Mouse (Mus musculus) embryonic facial prominence, embryonic 15.5 days (tissue): ENCODE measurements around the gene Alox8. TPM values are rescaled to one million over a fixed set of nuclear protein-coding genes. Genes with fewer than 3 reads are reported as not detected.

Source experiments
- ATAC-seq: fragments of 200-750 bp; cut with Nextera tagmentation; 2 replicates; pipeline ENCODE4 v1.8.0; 2017; ENCODE audit warnings: low read depth, moderate TSS enrichment; ENCODE audit not compliant: insufficient number of reproducible peaks, low FRiP score, low TSS enrichment
- H3K27ac ChIP-seq: fragments of 300-500 bp; sonication (generic); replicated peaks from 2 replicates; pipeline ENCODE4 v1.5.1; 2015; ENCODE audit warnings: mild to moderate bottlenecking, inconsistent platforms
- H3K27me3 ChIP-seq: fragments of 300-500 bp; sonication (generic); 2 replicates; pipeline ENCODE4 v1.6.1; 2015; ENCODE audit warnings: inconsistent platforms
- H3K36me3 ChIP-seq: fragments of 300-500 bp; sonication (generic); 2 replicates; pipeline ENCODE4 v1.6.1; 2015; ENCODE audit warnings: mild to moderate bottlenecking, inconsistent platforms
- H3K4me1 ChIP-seq: fragments of 300-500 bp; sonication (generic); 2 replicates; pipeline ENCODE4 v1.6.1; 2015; ENCODE audit warnings: inconsistent platforms
- H3K4me2 ChIP-seq: fragments of 300-500 bp; sonication (generic); replicated peaks from 2 replicates; pipeline ENCODE4 v1.6.1; 2015; ENCODE audit warnings: mild to moderate bottlenecking, inconsistent platforms
- H3K4me3 ChIP-seq: fragments of 300-500 bp; sonication (generic); replicated peaks from 2 replicates; pipeline ENCODE4 v1.5.1; 2015; ENCODE audit warnings: mild to moderate bottlenecking, inconsistent platforms
- H3K9ac ChIP-seq: fragments of 300-500 bp; sonication (generic); 2 replicates; pipeline ENCODE4 v1.6.1; 2015; ENCODE audit warnings: inconsistent platforms
- H3K9me3 ChIP-seq: fragments of 300-500 bp; sonication (generic); replicated peaks from 2 replicates; pipeline ENCODE4 v1.6.1; 2016; ENCODE audit warnings: inconsistent platforms
- WGBS: fragments of 180-500 bp; shearing (Covaris S2); methylation state at CpG from one replicate; pipeline ENCODE4 v1.1.7; 2015; 5-methylcytosine and 5-hydroxymethylcytosine counted together
- polyA plus RNA-seq: library from polyadenylated mRNA; unstranded; fragments of >200 nt; fragmentation: Nextera tagmentation; extraction: Ambion mirVana; gene quantifications from 2 replicates; pipeline ENCODE4 v1.2.1, GENCODE M21; 2015

Gene Alox8
- polyA plus RNA-seq, 1 experiment from 2014 or later, result 0.27 TPM

DNA sequence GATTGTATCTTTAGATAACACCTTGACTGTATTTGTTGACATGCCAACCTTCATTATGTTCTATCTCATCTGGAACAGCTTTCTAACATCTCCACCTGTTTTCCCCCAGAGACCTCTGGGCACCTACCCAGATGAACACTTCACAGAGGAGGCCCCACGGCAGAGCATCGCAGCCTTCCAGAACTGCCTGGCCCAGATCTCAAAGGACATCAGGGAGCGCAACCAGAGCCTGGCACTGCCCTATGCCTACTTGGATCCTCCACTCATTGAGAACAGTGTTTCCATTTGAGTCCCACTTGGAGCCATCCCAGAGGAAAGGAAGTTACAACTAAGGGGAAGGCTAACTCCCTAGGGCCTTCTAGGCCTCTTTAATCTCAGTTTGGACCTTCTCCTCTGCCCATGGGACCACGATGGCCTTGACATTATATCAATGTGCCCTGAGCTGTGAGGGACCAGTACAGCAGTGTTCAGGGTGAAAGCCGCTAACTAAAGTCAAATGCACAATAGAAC is 49.1 kb downstream of the Alox8 start:
- WGBS, result 91% methylated on average over 5 of the region's 5 CpGs
- no peak overlapping the region for H3K4me3 ChIP-seq
- no peak overlapping the region for H3K4me2 ChIP-seq
- no peak for ATAC-seq
- H3K36me3 ChIP-seq, result no peaks in the 10 kb centered on the region
- no peaks in the 10 kb centered on the region for H3K27me3 ChIP-seq
- no peak overlapping the region for H3K27ac ChIP-seq
- no peaks in the 10 kb centered on the region for H3K9me3 ChIP-seq
- H3K4me1 ChIP-seq, result peaks cover 11% of the 10 kb centered on the region
- H3K9ac ChIP-seq, result no peak overlapping the region

- WGBS, result 44% methylated on average over 7 of the region's 7 CpGs
- H3K4me2 ChIP-seq, result no peak overlapping the region
- no peak overlapping the region for H3K9ac ChIP-seq
- peaks cover 11% of the 10 kb centered on the region for H3K4me1 ChIP-seq
- H3K4me3 ChIP-seq, result no peak overlapping the region
- no peaks in the 10 kb centered on the region for H3K9me3 ChIP-seq
- no peaks in the 10 kb centered on the region for H3K36me3 ChIP-seq
- no peaks in the 10 kb centered on the region for H3K27me3 ChIP-seq
- ATAC-seq, result no peak
- no peak overlapping the region; the same call in 1 of the 2 replicates for H3K27ac ChIP-seq
Observed at GRCm38 (mm10) chr11:69147546-69147945, 50.1 kb downstream of the Alox8 start.

- Histone ChIP-seq H3K27me3 (no peaks in the 10 kb centered on the region), H3K4me2 (no peak overlapping the region), H3K4me3 (no peak overlapping the region), H3K27ac (no peak overlapping the region), H3K9me3 (no peaks in the 10 kb centered on the region), H3K4me1 (peaks cover 12% of the 10 kb centered on the region), H3K36me3 (no peaks in the 10 kb centered on the region), H3K9ac (no peak overlapping the region)
- WGBS, result 71% methylated on average over 6 of the region's 6 CpGs
- no peak for ATAC-seq
Observed at GRCm38 (mm10) chr11:69135361-69135760, 62.3 kb downstream of the Alox8 start.

GRCm38 (mm10) chr11:69134622-69134968 is 63.0 kb downstream of the Alox8 start:
- Histone ChIP-seq H3K4me3 (peak overlapping the region; percentile 47), H3K36me3 (no peaks in the 10 kb centered on the region), H3K27ac (peak overlapping the region; percentile 63), H3K4me2 (peak overlapping the region; percentile 81), H3K9ac (no peak overlapping the region), H3K9me3 (no peaks in the 10 kb centered on the region), H3K27me3 (no peaks in the 10 kb centered on the region), H3K4me1 (peaks cover 12% of the 10 kb centered on the region)
- no peak for ATAC-seq
- WGBS, result 19% methylated on average over 8 of the region's 8 CpGs

Other genes starting within 250 kb of the Alox8 start
- 8.0 and 9.7 TPM in 2 replicates for gene Arhgef15, start 240.4 kb downstream of the Alox8 start, polyA plus RNA-seq
- gene Slc25a35, start 229.7 kb downstream of the Alox8 start, polyA plus RNA-seq, result 6.0 and 10.0 TPM in 2 replicates
- 49.5 and 52.3 TPM in 2 replicates for gene Rangrf, start 222.7 kb downstream of the Alox8 start, polyA plus RNA-seq
- 26.1 and 27.5 TPM in 2 replicates for gene Pfas, start 189.4 kb downstream of the Alox8 start, polyA plus RNA-seq
- 43.7 and 53.5 TPM in 2 replicates for gene Ctc1, start 181.9 kb downstream of the Alox8 start, polyA plus RNA-seq
- 122 and 123 TPM in 2 replicates for gene Aurkb, start 152.2 kb downstream of the Alox8 start, polyA plus RNA-seq
- gene Borcs6, start 138.1 kb downstream of the Alox8 start, polyA plus RNA-seq, result 14.9 and 15.7 TPM in 2 replicates
- 102 and 137 TPM in 2 replicates for gene Tmem107, start 127.0 kb downstream of the Alox8 start, polyA plus RNA-seq
- gene Vamp2, start 109.4 kb downstream of the Alox8 start, polyA plus RNA-seq, result 111 and 149 TPM in 2 replicates
- 29.6 and 34.4 TPM in 2 replicates for gene Per1, start 102.6 kb downstream of the Alox8 start, polyA plus RNA-seq
- 0.55 and 0.64 TPM in 2 replicates for gene Hes7, start 77.4 kb downstream of the Alox8 start, polyA plus RNA-seq
- 0.35 and 0.51 TPM in 2 replicates for gene 9130213A22Rik, start 75.3 kb downstream of the Alox8 start, polyA plus RNA-seq
- gene Aloxe3, start 71.9 kb downstream of the Alox8 start, polyA plus RNA-seq, result 7.6 and 8.9 TPM in 2 replicates
- 28.7 and 30.5 TPM in 2 replicates for gene Alox12b, start 40.9 kb downstream of the Alox8 start, polyA plus RNA-seq
- 0.41 and 0.53 TPM in 2 replicates for gene Gucy2e, start 39.2 kb upstream of the Alox8 start, polyA plus RNA-seq
- gene Cntrob, start 125.9 kb upstream of the Alox8 start, polyA plus RNA-seq, result 22.6 and 27.8 TPM in 2 replicates
- gene Trappc1, start 126.1 kb upstream of the Alox8 start, polyA plus RNA-seq, result 150 and 156 TPM in 2 replicates
- gene Kcnab3, start 128.4 kb upstream of the Alox8 start, polyA plus RNA-seq, result 2.8 and 3.0 TPM in 2 replicates
- gene Rnf227, start 142.6 kb upstream of the Alox8 start, polyA plus RNA-seq, result 24.5 and 24.7 TPM in 2 replicates
- gene Chd3, start 171.6 kb upstream of the Alox8 start, polyA plus RNA-seq, result 88.3 and 91.8 TPM in 2 replicates
- gene Naa38, start 197.6 kb upstream of the Alox8 start, polyA plus RNA-seq, result 150 and 158 TPM in 2 replicates
- gene Cyb5d1, start 197.8 kb upstream of the Alox8 start, polyA plus RNA-seq, result 32.6 and 40.9 TPM in 2 replicates
- gene Tmem88, start 200.4 kb upstream of the Alox8 start, polyA plus RNA-seq, result 19.5 and 20.0 TPM in 2 replicates
- gene Kdm6b, start 215.8 kb upstream of the Alox8 start, polyA plus RNA-seq, result 35.5 and 37.2 TPM in 2 replicates